Mouse (Mus musculus): ENCODE data around the gene Csnk1g1. TPM values are rescaled to one million over a fixed set of nuclear protein-coding genes. Genes with fewer than 3 reads are reported as not detected.

Csnk1g1 gene
- polyA plus RNA-seq, 1 experiment = 26.9 TPM

DNA sequence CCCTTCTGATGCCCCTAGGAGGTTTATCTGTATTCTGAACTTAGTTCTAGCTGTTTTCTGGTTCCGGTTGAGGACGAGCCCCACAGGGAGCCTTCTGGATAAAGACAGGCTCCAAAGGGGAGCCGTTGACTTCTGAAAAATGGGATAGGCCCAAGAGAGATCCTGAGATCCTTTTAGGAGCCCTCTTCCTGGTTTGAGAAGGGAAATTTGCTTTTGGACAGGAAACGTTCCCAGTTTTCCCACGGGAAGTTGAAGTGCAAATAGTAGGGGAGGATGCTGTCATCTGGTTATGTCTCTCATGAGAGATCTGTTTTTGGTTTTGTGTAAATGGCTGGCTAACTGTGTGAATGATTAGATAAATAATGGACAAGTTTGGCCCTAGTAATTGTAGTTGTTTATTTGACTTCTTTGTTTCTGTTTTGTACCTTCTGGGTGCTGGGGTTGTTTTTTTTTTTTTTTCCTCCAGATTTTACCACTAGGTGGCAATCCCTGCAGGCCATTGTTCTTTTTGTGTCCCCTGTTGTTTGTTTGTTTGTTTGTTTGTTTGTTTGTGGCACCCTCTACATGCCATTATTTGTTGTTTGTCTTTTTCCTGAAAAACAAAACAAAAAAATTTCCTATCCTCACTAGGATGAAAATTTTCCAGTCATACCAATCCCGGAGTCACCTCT lies 141.3 kb downstream of the Csnk1g1 start:
- TF ChIP-seq POLR2A (IDR thresholded peaks at IDR 0.05; ENCODE audit: borderline replicate concordance, extremely low read depth, insufficient read depth, insufficient read length, poor library complexity, severe bottlenecking) (no peak), CTCF (IDR thresholded peaks at IDR 0.05; ENCODE audit: borderline replicate concordance, extremely low read depth, insufficient read depth, insufficient read length) (no peak)
- no peak for DNase-seq (ENCODE audit: low read depth)

DNA sequence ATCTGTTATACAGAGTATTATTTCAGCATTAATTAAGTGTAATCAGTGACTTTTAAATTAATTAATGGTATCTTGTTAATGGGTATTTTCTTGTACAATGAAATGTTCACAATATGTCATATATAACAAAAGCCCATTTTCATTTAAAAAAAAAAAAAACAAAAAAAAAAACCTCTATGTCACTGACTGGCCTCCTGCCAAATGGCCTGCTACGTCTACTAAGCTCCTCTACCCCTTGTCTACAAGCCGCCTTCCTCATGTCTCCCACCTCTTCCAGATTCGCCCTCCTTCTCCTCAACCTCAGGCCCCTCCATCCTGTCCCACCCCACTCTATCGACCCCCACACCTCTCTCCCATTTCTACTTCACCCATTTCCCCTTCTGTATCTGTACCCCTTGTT lies 142.8 kb downstream of the Csnk1g1 start:
- TF ChIP-seq POLR2A (IDR thresholded peaks at IDR 0.05; ENCODE audit: borderline replicate concordance, extremely low read depth, insufficient read depth, insufficient read length, poor library complexity, severe bottlenecking) = no peak
- no peak for TF ChIP-seq CTCF (IDR thresholded peaks at IDR 0.05; ENCODE audit: borderline replicate concordance, extremely low read depth, insufficient read depth, insufficient read length)
- DNase-seq (ENCODE audit: low read depth) = no peak

DNA sequence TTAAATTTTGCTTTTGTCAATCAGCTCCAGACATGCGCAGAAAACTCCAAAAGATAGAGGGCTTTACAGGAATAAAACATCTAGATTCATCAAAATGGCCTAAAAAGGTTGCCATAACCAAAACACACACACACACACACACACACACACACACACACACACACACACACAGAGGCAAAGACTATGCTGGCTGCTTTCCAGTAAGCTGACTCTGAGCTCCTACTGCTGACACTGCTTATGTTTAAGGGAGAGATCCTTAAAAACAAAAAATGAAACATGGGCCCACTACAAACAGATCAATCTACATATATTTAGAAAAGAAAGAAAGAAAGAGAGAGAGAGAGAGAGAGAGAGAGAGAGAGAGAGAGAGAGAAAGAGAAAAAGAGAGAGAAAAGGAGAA lies 144.0 kb downstream of the Csnk1g1 start:
- peak; percentile 14 for DNase-seq (ENCODE audit: low read depth)
- TF ChIP-seq CTCF (IDR thresholded peaks at IDR 0.05; ENCODE audit: borderline replicate concordance, extremely low read depth, insufficient read depth, insufficient read length) = no peak
- TF ChIP-seq POLR2A (IDR thresholded peaks at IDR 0.05; ENCODE audit: borderline replicate concordance, extremely low read depth, insufficient read depth, insufficient read length, poor library complexity, severe bottlenecking) = no peak

DNA sequence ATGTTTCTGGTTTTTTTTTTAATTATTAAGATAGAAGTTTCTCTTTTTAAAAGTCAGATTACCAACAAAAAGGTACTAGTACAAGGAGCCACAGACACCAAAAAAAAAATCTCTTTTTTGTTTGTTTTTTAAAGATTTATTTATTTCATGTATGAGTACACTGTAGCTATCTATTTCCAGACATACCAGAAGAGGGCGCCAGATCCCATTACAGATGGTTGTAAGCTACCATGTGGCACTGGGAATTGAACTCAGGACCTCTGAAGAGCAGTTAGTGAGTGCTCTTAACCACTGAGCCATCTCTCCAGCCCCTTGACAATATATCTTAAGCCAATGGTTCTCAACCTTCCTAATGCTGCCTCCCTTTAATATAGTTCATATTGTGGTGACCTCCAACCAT lies 144.9 kb downstream of the Csnk1g1 start:
- no peak for DNase-seq (ENCODE audit: low read depth)
- TF ChIP-seq CTCF (IDR thresholded peaks at IDR 0.05; ENCODE audit: borderline replicate concordance, extremely low read depth, insufficient read depth, insufficient read length) (no peak), POLR2A (IDR thresholded peaks at IDR 0.05; ENCODE audit: borderline replicate concordance, extremely low read depth, insufficient read depth, insufficient read length, poor library complexity, severe bottlenecking) (no peak)

DNA sequence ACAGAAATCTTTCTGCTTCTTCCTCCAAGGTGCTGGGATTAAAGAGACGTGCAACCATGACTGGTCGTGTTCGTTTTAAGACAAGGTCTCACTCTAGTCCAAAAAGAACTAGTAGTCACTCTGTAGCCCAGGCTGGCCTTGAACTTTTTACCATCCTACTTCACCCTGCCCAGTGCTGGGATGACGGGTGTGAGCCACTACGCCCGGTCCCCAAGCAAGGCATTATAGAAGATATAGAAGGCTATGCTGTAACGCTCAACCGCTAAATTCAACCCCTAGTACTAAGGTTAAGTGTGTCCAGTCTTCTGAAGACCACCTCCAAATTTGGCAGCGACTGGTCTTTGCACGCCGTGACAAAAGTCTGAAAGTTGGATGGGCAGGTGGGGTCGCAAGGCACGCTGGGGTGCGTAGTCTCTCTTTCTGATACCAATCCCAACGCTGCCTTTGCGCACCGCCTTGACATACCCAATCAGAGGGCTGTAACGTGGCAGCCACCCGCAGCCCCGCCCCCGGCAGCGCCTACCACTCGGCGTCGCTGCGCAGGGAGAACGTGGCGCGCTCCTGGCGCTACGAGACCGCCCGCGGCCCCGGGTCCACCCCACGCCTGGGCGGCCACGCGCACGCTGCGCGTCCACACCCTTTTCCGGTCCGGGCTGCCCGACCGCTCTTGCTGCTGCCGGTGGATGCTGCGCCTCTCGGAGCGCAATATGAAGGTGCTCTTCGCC lies 151.0 kb downstream of the Csnk1g1 start, which contains the start of gene Ppib:
Gene Ppib, plus strand, starts transcription at position 640 of the 725 bp plus-strand sequence.
- DNase-seq (ENCODE audit: low read depth) = peak; percentile 99
- TF ChIP-seq CTCF (IDR thresholded peaks at IDR 0.05; ENCODE audit: borderline replicate concordance, extremely low read depth, insufficient read depth, insufficient read length) (no peak), POLR2A (IDR thresholded peaks at IDR 0.05; ENCODE audit: borderline replicate concordance, extremely low read depth, insufficient read depth, insufficient read length, poor library complexity, severe bottlenecking) (peak; percentile 85)

DNA sequence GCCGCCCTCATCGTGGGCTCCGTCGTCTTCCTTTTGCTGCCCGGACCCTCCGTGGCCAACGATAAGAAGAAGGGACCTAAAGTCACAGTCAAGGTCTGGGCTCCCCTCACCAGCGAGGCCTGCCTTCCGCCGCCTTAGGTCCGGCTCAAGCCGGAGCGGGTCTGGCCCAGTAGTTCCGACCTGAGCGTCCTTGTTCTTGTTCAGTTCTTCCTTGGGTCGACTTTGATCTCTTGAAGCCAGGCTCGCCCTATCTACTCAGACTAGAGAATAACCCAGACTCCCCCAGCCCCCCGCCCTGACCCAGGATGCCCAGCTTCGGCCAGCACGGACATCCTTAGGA lies 151.6 kb downstream of the Csnk1g1 start:
- TF ChIP-seq POLR2A (IDR thresholded peaks at IDR 0.05; ENCODE audit: borderline replicate concordance, extremely low read depth, insufficient read depth, insufficient read length, poor library complexity, severe bottlenecking) (no peak), CTCF (IDR thresholded peaks at IDR 0.05; ENCODE audit: borderline replicate concordance, extremely low read depth, insufficient read depth, insufficient read length) (no peak)
- DNase-seq (ENCODE audit: low read depth) = no peak

DNA sequence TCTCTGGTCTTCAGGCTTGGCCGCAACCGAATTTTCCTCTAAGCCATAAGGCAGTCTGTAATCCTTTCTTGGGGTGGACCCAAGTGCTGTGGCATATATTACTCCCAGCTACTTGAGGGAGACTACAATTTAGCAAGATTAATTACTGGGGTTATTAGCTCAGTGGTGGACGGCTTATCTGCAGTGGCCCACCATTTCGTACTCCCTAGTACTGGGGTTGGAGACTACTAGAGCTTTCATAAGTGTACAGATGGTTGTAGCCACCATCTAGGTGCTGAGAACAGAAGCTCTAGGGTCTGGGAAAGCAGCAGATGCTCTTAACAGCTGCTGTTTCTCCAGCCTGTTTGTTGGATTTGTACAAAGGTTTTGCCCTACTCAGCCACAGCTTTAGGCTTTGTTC lies 152.3 kb downstream of the Csnk1g1 start:
- peak; percentile 74 for DNase-seq (ENCODE audit: low read depth)
- TF ChIP-seq CTCF (IDR thresholded peaks at IDR 0.05; ENCODE audit: borderline replicate concordance, extremely low read depth, insufficient read depth, insufficient read length) = no peak
- TF ChIP-seq POLR2A (IDR thresholded peaks at IDR 0.05; ENCODE audit: borderline replicate concordance, extremely low read depth, insufficient read depth, insufficient read length, poor library complexity, severe bottlenecking) = no peak

DNA sequence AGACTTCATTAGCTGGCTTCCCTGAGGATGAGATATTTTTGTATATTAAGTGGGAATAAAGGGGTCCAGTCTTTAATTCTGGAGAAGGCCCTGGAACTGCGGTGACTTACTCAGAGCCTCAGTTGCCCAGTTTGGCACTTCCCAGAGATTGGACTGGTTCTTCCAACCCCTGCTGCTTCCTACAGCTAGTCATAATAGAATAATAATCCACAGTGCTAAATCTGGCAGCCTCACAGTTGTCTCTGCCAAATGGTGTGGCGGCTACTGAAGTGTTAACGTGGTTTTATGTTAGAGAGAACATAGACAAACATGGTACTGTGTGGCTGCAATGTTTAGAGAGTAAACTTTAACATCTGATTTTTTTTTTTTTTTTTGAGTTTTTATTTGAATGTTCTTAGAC lies 152.9 kb downstream of the Csnk1g1 start:
- no peak for TF ChIP-seq CTCF (IDR thresholded peaks at IDR 0.05; ENCODE audit: borderline replicate concordance, extremely low read depth, insufficient read depth, insufficient read length)
- TF ChIP-seq POLR2A (IDR thresholded peaks at IDR 0.05; ENCODE audit: borderline replicate concordance, extremely low read depth, insufficient read depth, insufficient read length, poor library complexity, severe bottlenecking) = no peak
- DNase-seq (ENCODE audit: low read depth) = peak; percentile 59

DNA sequence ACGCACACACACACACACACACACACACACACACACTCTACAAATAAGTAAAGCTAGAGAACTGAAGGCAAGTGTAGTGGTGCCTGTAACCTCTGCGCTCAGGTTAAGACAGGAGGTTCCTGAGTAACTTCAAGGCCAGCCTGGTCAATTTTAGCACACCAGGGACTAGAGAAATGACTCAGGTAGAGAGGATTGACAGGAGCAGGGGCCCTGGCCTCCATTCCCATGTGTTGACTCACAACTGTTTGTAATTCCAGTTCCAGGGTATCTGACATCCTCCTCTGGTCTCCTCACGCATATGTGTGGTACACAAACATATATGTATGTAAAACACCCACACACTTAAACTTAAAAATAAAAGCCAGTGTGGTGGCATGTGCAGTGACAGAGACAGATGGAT lies 154.7 kb downstream of the Csnk1g1 start:
- no peak for DNase-seq (ENCODE audit: low read depth)
- TF ChIP-seq CTCF (IDR thresholded peaks at IDR 0.05; ENCODE audit: borderline replicate concordance, extremely low read depth, insufficient read depth, insufficient read length) (no peak), POLR2A (IDR thresholded peaks at IDR 0.05; ENCODE audit: borderline replicate concordance, extremely low read depth, insufficient read depth, insufficient read length, poor library complexity, severe bottlenecking) (no peak)

DNA sequence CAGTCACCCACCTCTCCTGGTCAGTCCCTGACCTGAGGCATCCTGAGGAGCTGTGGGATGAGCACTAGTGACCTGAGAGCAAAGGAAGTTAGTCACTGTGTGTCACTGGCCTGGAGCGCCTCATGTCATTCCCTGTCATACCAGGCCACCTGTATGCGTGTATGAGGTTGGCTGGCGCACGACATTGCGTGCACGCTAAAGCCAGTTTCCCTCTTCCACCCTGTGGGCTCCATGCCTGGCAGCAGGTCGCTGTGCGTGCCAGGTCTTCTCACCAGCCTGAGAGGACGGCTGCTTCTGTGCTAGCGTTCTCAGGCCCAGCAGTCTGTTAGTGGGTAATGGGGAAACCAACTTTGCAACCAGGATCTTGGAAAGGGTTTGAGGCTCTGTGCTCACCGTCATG lies 155.6 kb downstream of the Csnk1g1 start:
- TF ChIP-seq POLR2A (IDR thresholded peaks at IDR 0.05; ENCODE audit: borderline replicate concordance, extremely low read depth, insufficient read depth, insufficient read length, poor library complexity, severe bottlenecking) (no peak), CTCF (IDR thresholded peaks at IDR 0.05; ENCODE audit: borderline replicate concordance, extremely low read depth, insufficient read depth, insufficient read length) (no peak)
- no peak for DNase-seq (ENCODE audit: low read depth)

DNA sequence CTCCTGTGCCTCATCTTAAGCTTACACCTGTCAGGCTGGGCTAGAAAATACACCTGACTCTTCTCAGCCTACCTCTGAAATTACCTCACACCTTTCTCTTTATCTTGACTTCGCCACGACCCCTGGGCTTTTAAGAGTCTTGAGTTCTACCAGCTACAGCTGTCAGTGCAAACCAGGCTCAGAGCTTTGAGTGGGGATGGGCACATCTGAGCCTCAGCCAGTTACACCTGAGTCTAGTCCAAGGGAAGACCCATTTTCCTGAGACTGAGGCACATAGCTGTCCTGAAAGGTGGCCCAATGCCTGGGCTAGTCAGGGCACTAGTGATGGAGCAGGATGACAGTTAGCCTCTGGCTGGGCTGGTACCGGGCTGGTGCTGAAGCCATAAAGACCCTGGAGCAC lies 158.1 kb downstream of the Csnk1g1 start:
- DNase-seq (ENCODE audit: low read depth) = no peak
- TF ChIP-seq POLR2A (IDR thresholded peaks at IDR 0.05; ENCODE audit: borderline replicate concordance, extremely low read depth, insufficient read depth, insufficient read length, poor library complexity, severe bottlenecking) (no peak), CTCF (IDR thresholded peaks at IDR 0.05; ENCODE audit: borderline replicate concordance, extremely low read depth, insufficient read depth, insufficient read length) (no peak)

DNA sequence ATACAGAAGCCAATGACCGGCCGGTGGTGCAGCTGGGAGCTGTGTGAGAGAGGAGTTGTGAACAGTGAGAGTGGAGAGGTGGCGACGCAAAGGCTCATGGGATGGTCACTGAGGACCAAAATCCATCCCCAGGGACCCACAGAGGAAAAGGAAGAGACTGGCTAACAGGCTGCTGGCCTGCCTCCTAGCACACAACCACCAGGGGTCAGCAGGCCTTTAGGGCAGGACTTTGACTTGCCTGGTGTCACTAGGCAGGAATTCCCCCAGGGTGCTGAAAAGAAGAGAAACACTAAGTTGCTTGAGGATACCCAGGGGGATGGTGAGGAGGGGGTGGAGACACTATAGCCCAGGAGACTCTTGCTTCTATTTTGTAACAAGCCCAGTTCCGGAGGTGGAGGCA lies 158.8 kb downstream of the Csnk1g1 start:
- TF ChIP-seq POLR2A (IDR thresholded peaks at IDR 0.05; ENCODE audit: borderline replicate concordance, extremely low read depth, insufficient read depth, insufficient read length, poor library complexity, severe bottlenecking) (no peak), CTCF (IDR thresholded peaks at IDR 0.05; ENCODE audit: borderline replicate concordance, extremely low read depth, insufficient read depth, insufficient read length) (peak; percentile 53; the same call in 1 of the 2 replicates)
- no peak for DNase-seq (ENCODE audit: low read depth)
